Mouse (Mus musculus): ENCODE measurements around the gene Anks1b. TPM values are rescaled to one million over a fixed set of nuclear protein-coding genes. Genes with fewer than 3 reads are reported as not detected.
A peak's percentile ranks its signal among the peaks of the same experiment; 100 is the strongest.

Gene Anks1b
- polyA plus RNA-seq, 1 experiment from 2014 or later: 1.9 TPM

GRCm38 (mm10) chr10:90981811-90982210, 1108.5 kb downstream of the Anks1b start:
- Histone ChIP-seq H3K9ac (ENCODE audit: low read depth, low read length) (no peak overlapping the region), H3K27me3 (replicated peaks; ENCODE audit: control insufficient read depth, insufficient read depth, low read length) (no peaks in the 10 kb centered on the region), H3K36me3 (ENCODE audit: control insufficient read depth, insufficient read depth) (peaks cover 6% of the 10 kb centered on the region; the same call in 1 of the 2 replicates), H3K4me2 (replicated peaks; ENCODE audit: low read depth) (no peak overlapping the region), H3K27ac (ENCODE audit: low read depth, low read length) (peak overlapping the region; percentile 50; the same call in 1 of the 2 replicates), H3K4me1 (replicated peaks; ENCODE audit: control insufficient read depth, insufficient read depth, low read length) (no peaks in the 10 kb centered on the region), H3K9me3 (ENCODE audit: control insufficient read depth) (no peaks in the 10 kb centered on the region), H3K4me3 (ENCODE audit: low read depth, low read length) (no peak overlapping the region)
- peak; percentile 90 for ATAC-seq
- WGBS: 58% methylated on average over 4 of the region's 4 CpGs
- no peak for TF ChIP-seq CTCF (IDR thresholded peaks at IDR 0.05; ENCODE audit: low read depth)

- no peak for ATAC-seq
- Histone ChIP-seq H3K9me3 (ENCODE audit: control insufficient read depth) (no peaks in the 10 kb centered on the region), H3K27ac (ENCODE audit: low read depth, low read length) (no peak overlapping the region), H3K27me3 (replicated peaks; ENCODE audit: control insufficient read depth, insufficient read depth, low read length) (no peaks in the 10 kb centered on the region), H3K4me2 (replicated peaks; ENCODE audit: low read depth) (no peak overlapping the region), H3K36me3 (ENCODE audit: control insufficient read depth, insufficient read depth) (peaks cover 6% of the 10 kb centered on the region; the same call in 1 of the 2 replicates), H3K4me3 (ENCODE audit: low read depth, low read length) (no peak overlapping the region), H3K9ac (ENCODE audit: low read depth, low read length) (no peak overlapping the region), H3K4me1 (replicated peaks; ENCODE audit: control insufficient read depth, insufficient read depth, low read length) (no peaks in the 10 kb centered on the region)
- TF ChIP-seq CTCF (IDR thresholded peaks at IDR 0.05; ENCODE audit: low read depth): no peak
- 68% methylated on average over 8 of the region's 8 CpGs for WGBS
Measured at GRCm38 (mm10) chr10:90983046-90983445, 1109.7 kb downstream of the Anks1b start.

- H3K36me3 ChIP-seq (ENCODE audit: control insufficient read depth, insufficient read depth): peaks cover 40% of the 10 kb centered on the region
- H3K9me3 ChIP-seq (ENCODE audit: control insufficient read depth): no peaks in the 10 kb centered on the region
- no peak overlapping the region for H3K4me2 ChIP-seq (replicated peaks; ENCODE audit: low read depth)
- H3K27me3 ChIP-seq (replicated peaks; ENCODE audit: control insufficient read depth, insufficient read depth, low read length): no peaks in the 10 kb centered on the region
- H3K4me1 ChIP-seq (replicated peaks; ENCODE audit: control insufficient read depth, insufficient read depth, low read length): no peaks in the 10 kb centered on the region
- ATAC-seq: no peak
- 90% methylated on average over 6 of the region's 6 CpGs for WGBS
- H3K9ac ChIP-seq (ENCODE audit: low read depth, low read length): no peak overlapping the region
- TF ChIP-seq CTCF (IDR thresholded peaks at IDR 0.05; ENCODE audit: low read depth): no peak
- H3K27ac ChIP-seq (ENCODE audit: low read depth, low read length): no peak overlapping the region
- no peak overlapping the region for H3K4me3 ChIP-seq (ENCODE audit: low read depth, low read length)
Measured at GRCm38 (mm10) chr10:90990340-90990739, 1117.0 kb downstream of the Anks1b start.

GRCm38 (mm10) chr10:90992237-90992636, 1118.9 kb downstream of the Anks1b start:
- H3K27ac ChIP-seq (ENCODE audit: low read depth, low read length): no peak overlapping the region
- WGBS: 87% methylated on average over 6 of the region's 6 CpGs
- no peak for TF ChIP-seq CTCF (IDR thresholded peaks at IDR 0.05; ENCODE audit: low read depth)
- H3K4me3 ChIP-seq (ENCODE audit: low read depth, low read length): no peak overlapping the region
- H3K4me2 ChIP-seq (replicated peaks; ENCODE audit: low read depth): no peak overlapping the region
- H3K27me3 ChIP-seq (replicated peaks; ENCODE audit: control insufficient read depth, insufficient read depth, low read length): no peaks in the 10 kb centered on the region
- H3K9me3 ChIP-seq (ENCODE audit: control insufficient read depth): no peaks in the 10 kb centered on the region
- H3K9ac ChIP-seq (ENCODE audit: low read depth, low read length): no peak overlapping the region
- no peaks in the 10 kb centered on the region for H3K4me1 ChIP-seq (replicated peaks; ENCODE audit: control insufficient read depth, insufficient read depth, low read length)
- H3K36me3 ChIP-seq (ENCODE audit: control insufficient read depth, insufficient read depth): peaks cover 53% of the 10 kb centered on the region
- ATAC-seq: no peak

GRCm38 (mm10) chr10:90993869-90994268, 1120.6 kb downstream of the Anks1b start:
- ATAC-seq: no peak
- WGBS: 94% methylated on average over 5 of the region's 5 CpGs

GRCm38 (mm10) chr10:90999899-91000298, 1126.6 kb downstream of the Anks1b start:
- H3K9me3 ChIP-seq (ENCODE audit: control insufficient read depth): no peaks in the 10 kb centered on the region
- 79% methylated on average over 5 of the region's 5 CpGs for WGBS
- no peak overlapping the region for H3K4me3 ChIP-seq (ENCODE audit: low read depth, low read length)
- no peak for ATAC-seq
- H3K27ac ChIP-seq (ENCODE audit: low read depth, low read length): no peak overlapping the region
- TF ChIP-seq CTCF (IDR thresholded peaks at IDR 0.05; ENCODE audit: low read depth): no peak
- H3K4me1 ChIP-seq (replicated peaks; ENCODE audit: control insufficient read depth, insufficient read depth, low read length): no peaks in the 10 kb centered on the region
- no peak overlapping the region for H3K9ac ChIP-seq (ENCODE audit: low read depth, low read length)
- peaks cover 46% of the 10 kb centered on the region for H3K36me3 ChIP-seq (ENCODE audit: control insufficient read depth, insufficient read depth)
- no peak overlapping the region for H3K4me2 ChIP-seq (replicated peaks; ENCODE audit: low read depth)
- no peaks in the 10 kb centered on the region for H3K27me3 ChIP-seq (replicated peaks; ENCODE audit: control insufficient read depth, insufficient read depth, low read length)

More at GRCm38 (mm10) chr10:90993869-90994268, 1120.6 kb downstream of the Anks1b start:
- Histone ChIP-seq H3K9ac (ENCODE audit: low read depth, low read length) (no peak overlapping the region), H3K4me3 (ENCODE audit: low read depth, low read length) (no peak overlapping the region), H3K4me1 (replicated peaks; ENCODE audit: control insufficient read depth, insufficient read depth, low read length) (no peaks in the 10 kb centered on the region), H3K4me2 (replicated peaks; ENCODE audit: low read depth) (no peak overlapping the region), H3K27me3 (replicated peaks; ENCODE audit: control insufficient read depth, insufficient read depth, low read length) (no peaks in the 10 kb centered on the region), H3K36me3 (ENCODE audit: control insufficient read depth, insufficient read depth) (peaks cover 60% of the 10 kb centered on the region), H3K27ac (ENCODE audit: low read depth, low read length) (no peak overlapping the region), H3K9me3 (ENCODE audit: control insufficient read depth) (no peaks in the 10 kb centered on the region)
- no peak for TF ChIP-seq CTCF (IDR thresholded peaks at IDR 0.05; ENCODE audit: low read depth)

- peaks cover 41% of the 10 kb centered on the region for H3K36me3 ChIP-seq (ENCODE audit: control insufficient read depth, insufficient read depth)
- no peak overlapping the region for H3K27ac ChIP-seq (ENCODE audit: low read depth, low read length)
- H3K4me2 ChIP-seq (replicated peaks; ENCODE audit: low read depth): no peak overlapping the region
- H3K9me3 ChIP-seq (ENCODE audit: control insufficient read depth): no peaks in the 10 kb centered on the region
- H3K4me1 ChIP-seq (replicated peaks; ENCODE audit: control insufficient read depth, insufficient read depth, low read length): no peaks in the 10 kb centered on the region
- WGBS: 78% methylated on average over 13 of the region's 13 CpGs
- no peak for ATAC-seq
- H3K9ac ChIP-seq (ENCODE audit: low read depth, low read length): no peak overlapping the region
- no peak overlapping the region for H3K4me3 ChIP-seq (ENCODE audit: low read depth, low read length)
- TF ChIP-seq CTCF (IDR thresholded peaks at IDR 0.05; ENCODE audit: low read depth): no peak
- H3K27me3 ChIP-seq (replicated peaks; ENCODE audit: control insufficient read depth, insufficient read depth, low read length): no peaks in the 10 kb centered on the region
Measured at GRCm38 (mm10) chr10:91001421-91001820, 1128.1 kb downstream of the Anks1b start.

All from intestine, postnatal 0 days (tissue).